Mouse (Mus musculus) megakaryocyte, embryonic 14.5 days (primary cell): ENCODE measurements at regions not wholly inside any gene's neighbourhood (a gene's known extent, or its start where the extent isn't known, plus 50 kb on each side); places are given as distances from the start of the nearest gene placed in this dataset.

Experiments
- H3K27me3 ChIP-seq: replicated peaks from 2 replicates; pipeline ENCODE3; 2012; ENCODE audit warnings: inconsistent platforms
- H3K36me3 ChIP-seq: replicated peaks from 2 replicates; pipeline ENCODE3; 2012; ENCODE audit warnings: low read length, inconsistent platforms, mixed read lengths
- H3K4me1 ChIP-seq: 2 replicates; pipeline ENCODE4 v1.6.1; 2012; ENCODE audit warnings: inconsistent platforms
- H3K4me3 ChIP-seq: replicated peaks from 2 replicates; pipeline ENCODE3; 2012; ENCODE audit warnings: moderate library complexity, mild to moderate bottlenecking, inconsistent platforms
- H3K9me3 ChIP-seq: 2 replicates; pipeline ENCODE4 v1.6.1; 2012; ENCODE audit warnings: inconsistent platforms
- FLI1 ChIP-seq: IDR thresholded peaks from 2 replicates; pipeline ENCODE4 v1.6.1; 2012; ENCODE audit warnings: low read length, inconsistent platforms, mixed read lengths
- GATA1 ChIP-seq: IDR thresholded peaks from 3 replicates; pipeline ENCODE4 v1.6.1; 2012; ENCODE audit warnings: mixed read lengths, low read length, inconsistent platforms, borderline replicate concordance

- no peak overlapping the region for H3K4me3 ChIP-seq
- peaks cover 7% of the 10 kb centered on the region for H3K9me3 ChIP-seq
- H3K4me1 ChIP-seq: no peaks in the 10 kb centered on the region
- no peaks in the 10 kb centered on the region for H3K36me3 ChIP-seq
- no peaks in the 10 kb centered on the region for H3K27me3 ChIP-seq
- TF ChIP-seq GATA1: no peak
Observed at GRCm38 (mm10) chr11:7880506-7880905, 666.8 kb upstream of the Igfbp3 start.

GRCm38 (mm10) chr11:7864116-7864515, 650.4 kb upstream of the Igfbp3 start:
- Histone ChIP-seq H3K4me1 (no peaks in the 10 kb centered on the region), H3K36me3 (no peaks in the 10 kb centered on the region), H3K27me3 (no peaks in the 10 kb centered on the region), H3K4me3 (no peak overlapping the region), H3K9me3 (peaks cover 11% of the 10 kb centered on the region; the same call in 1 of the 2 replicates)
- TF ChIP-seq GATA1 (no peak), FLI1 (no peak)

- TF ChIP-seq GATA1 (no peak), FLI1 (no peak)
- Histone ChIP-seq H3K9me3 (peaks cover 11% of the 10 kb centered on the region; the same call in 1 of the 2 replicates), H3K36me3 (no peaks in the 10 kb centered on the region), H3K27me3 (no peaks in the 10 kb centered on the region), H3K4me3 (no peak overlapping the region), H3K4me1 (no peaks in the 10 kb centered on the region)
Observed at GRCm38 (mm10) chr11:7863711-7864110, 650.0 kb upstream of the Igfbp3 start.

- TF ChIP-seq GATA1 (no peak), FLI1 (no peak)
- Histone ChIP-seq H3K36me3 (no peaks in the 10 kb centered on the region), H3K27me3 (no peaks in the 10 kb centered on the region), H3K4me3 (no peak overlapping the region), H3K9me3 (peaks cover 11% of the 10 kb centered on the region; the same call in 1 of the 2 replicates), H3K4me1 (no peaks in the 10 kb centered on the region)
Observed at GRCm38 (mm10) chr11:7862547-7862946, 648.8 kb upstream of the Igfbp3 start.

DNA sequence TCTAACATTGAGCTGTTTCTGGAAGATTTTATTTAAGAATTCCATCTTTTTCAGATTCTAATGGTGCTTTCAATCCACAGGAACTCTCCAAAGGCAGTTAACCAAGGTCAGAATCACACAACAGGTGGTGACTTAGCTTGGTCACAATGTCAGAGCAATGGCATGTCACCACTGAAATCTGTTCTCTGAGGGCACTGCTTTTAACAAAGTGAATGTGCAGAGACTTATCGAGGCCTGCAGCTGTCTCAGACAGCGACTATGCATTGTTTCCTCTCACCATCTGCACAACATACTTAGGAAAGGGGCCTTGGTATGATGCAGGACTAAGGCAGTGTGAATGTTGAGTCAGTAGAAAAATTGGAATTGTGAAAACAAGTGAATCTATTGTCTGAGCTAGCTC, 638.9 kb upstream of the Igfbp3 start:
- Histone ChIP-seq H3K9me3 (peaks cover 26% of the 10 kb centered on the region), H3K36me3 (no peaks in the 10 kb centered on the region), H3K4me3 (no peak overlapping the region), H3K4me1 (no peaks in the 10 kb centered on the region), H3K27me3 (no peaks in the 10 kb centered on the region)
- no peak for TF ChIP-seq GATA1
- no peak for TF ChIP-seq FLI1

- H3K9me3 ChIP-seq: peaks cover 9% of the 10 kb centered on the region
- no peaks in the 10 kb centered on the region for H3K27me3 ChIP-seq
- H3K4me3 ChIP-seq: no peak overlapping the region
- TF ChIP-seq FLI1 (no peak), GATA1 (no peak)
- H3K36me3 ChIP-seq: no peaks in the 10 kb centered on the region
- no peaks in the 10 kb centered on the region for H3K4me1 ChIP-seq
Observed at GRCm38 (mm10) chr11:7838311-7839237, 624.9 kb upstream of the Igfbp3 start.

GRCm38 (mm10) chr11:7837486-7837885, 623.8 kb upstream of the Igfbp3 start:
- no peaks in the 10 kb centered on the region for H3K27me3 ChIP-seq
- peaks cover 9% of the 10 kb centered on the region for H3K9me3 ChIP-seq
- TF ChIP-seq GATA1 (no peak), FLI1 (no peak)
- no peak overlapping the region for H3K4me3 ChIP-seq
- no peaks in the 10 kb centered on the region for H3K36me3 ChIP-seq
- H3K4me1 ChIP-seq: no peaks in the 10 kb centered on the region

GRCm38 (mm10) chr11:7834151-7834550, 620.4 kb upstream of the Igfbp3 start:
- no peak overlapping the region for H3K4me3 ChIP-seq
- no peaks in the 10 kb centered on the region for H3K4me1 ChIP-seq
- no peaks in the 10 kb centered on the region for H3K36me3 ChIP-seq
- TF ChIP-seq GATA1 (no peak), FLI1 (no peak)
- no peaks in the 10 kb centered on the region for H3K27me3 ChIP-seq
- H3K9me3 ChIP-seq: 0 out of 2 replicates have a peak, but pooled peaks cover 2% of the 10 kb centered on the region

DNA sequence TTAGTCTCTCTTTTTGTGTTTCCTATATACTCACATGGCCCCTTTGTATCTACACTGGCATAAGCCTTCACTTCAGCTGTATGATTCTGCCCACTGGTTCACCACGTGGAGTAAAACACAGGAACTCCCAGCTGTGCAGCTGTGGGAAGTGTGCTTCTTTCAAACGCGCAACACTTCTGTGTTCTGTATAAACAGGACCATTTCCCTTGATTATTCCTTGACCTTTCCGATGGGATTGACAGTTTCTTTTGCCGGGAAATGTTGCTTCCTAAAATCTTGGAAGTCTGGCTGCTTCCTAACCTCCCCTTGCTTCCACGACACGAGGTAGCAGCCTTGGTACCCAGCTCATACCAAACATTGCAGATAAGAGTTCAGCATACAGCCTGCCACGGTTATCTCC, 618.7 kb upstream of the Igfbp3 start:
- H3K4me3 ChIP-seq: no peak overlapping the region
- no peaks in the 10 kb centered on the region for H3K36me3 ChIP-seq
- no peaks in the 10 kb centered on the region for H3K4me1 ChIP-seq
- no peak for TF ChIP-seq FLI1
- TF ChIP-seq GATA1: no peak
- H3K9me3 ChIP-seq: 0 out of 2 replicates have a peak, but pooled peaks cover 2% of the 10 kb centered on the region
- no peaks in the 10 kb centered on the region for H3K27me3 ChIP-seq

- H3K27me3 ChIP-seq: no peaks in the 10 kb centered on the region
- no peak overlapping the region for H3K4me3 ChIP-seq
- H3K36me3 ChIP-seq: no peaks in the 10 kb centered on the region
- no peaks in the 10 kb centered on the region for H3K9me3 ChIP-seq
- TF ChIP-seq GATA1: no peak
- no peak for TF ChIP-seq FLI1
- H3K4me1 ChIP-seq: no peaks in the 10 kb centered on the region
Observed at GRCm38 (mm10) chr11:7829770-7830169, 616.0 kb upstream of the Igfbp3 start.
